Mouse (Mus musculus): ENCODE measurements around the gene Nxnl1.

The Nxnl1 gene

DNA sequence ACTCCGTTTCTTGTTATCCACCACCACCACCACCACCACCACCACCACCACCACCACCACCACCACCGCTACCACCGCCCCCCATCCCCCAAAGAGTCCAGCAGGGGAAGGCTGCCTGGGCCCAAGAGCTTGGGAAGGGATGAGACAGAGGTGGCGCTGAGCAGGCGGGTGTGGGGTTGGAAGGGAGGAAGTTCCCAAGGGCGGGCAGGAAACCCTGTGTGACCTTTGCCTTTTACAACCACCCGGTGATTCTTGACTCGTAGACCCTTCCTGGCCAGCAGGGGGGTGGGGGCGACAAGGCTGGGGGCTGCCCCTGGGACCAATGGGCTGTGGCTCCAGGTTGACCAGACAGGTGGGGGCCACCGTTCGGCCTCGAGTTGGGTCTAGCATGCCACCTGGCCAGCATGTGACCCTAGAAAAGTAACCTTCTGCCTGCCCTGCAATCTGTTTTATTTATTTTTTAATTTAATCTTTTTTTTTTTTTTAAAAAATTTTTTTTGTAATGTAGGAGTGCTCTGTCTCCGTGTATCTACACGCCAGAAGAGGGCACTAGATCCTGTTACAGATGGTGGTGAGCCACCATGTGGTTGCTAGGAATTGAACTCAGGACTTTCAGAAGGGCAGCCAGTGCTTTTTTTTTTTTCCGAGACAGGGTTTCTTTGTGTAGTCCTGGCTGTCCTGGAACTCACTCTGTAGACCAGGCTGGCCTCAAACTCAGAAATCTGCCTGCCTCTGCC is 53.2 kb downstream of the Nxnl1 start:
- DNase-seq: no peak

DNA sequence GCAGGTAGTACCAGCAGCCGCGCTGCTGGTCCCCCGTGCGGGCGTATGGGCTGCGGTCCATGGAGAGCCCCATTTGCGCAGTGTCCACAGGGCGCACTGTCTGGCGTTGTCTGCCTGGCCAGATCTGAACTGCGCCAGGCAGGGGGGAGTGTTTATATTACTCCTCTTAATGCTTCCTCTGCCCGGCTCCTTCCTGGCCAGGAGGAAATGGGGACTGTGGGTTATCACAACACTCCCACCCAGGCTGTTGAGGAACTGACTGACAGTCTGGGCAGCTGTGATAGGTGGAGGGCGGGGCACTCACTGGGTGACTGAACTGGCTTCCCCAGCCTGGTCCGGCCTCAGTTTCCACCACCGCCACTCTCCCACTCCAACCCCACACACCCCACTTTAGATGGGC is 54.8 kb downstream of the Nxnl1 start, which contains the start of gene Plvap:
Gene Plvap (minus strand): TSS at position 109 of the 400 bp plus-strand sequence.
- no peak for DNase-seq

All from spleen, adult 18-20 months (tissue).